Mouse (Mus musculus): Measurements from ENCODE around the gene Asap2. TPM values are rescaled to one million over a fixed set of nuclear protein-coding genes. Genes with fewer than 3 reads are reported as not detected.

The Asap2 gene
- polyA plus RNA-seq, 1 experiment from 2014 or later: 7.6 TPM

DNA sequence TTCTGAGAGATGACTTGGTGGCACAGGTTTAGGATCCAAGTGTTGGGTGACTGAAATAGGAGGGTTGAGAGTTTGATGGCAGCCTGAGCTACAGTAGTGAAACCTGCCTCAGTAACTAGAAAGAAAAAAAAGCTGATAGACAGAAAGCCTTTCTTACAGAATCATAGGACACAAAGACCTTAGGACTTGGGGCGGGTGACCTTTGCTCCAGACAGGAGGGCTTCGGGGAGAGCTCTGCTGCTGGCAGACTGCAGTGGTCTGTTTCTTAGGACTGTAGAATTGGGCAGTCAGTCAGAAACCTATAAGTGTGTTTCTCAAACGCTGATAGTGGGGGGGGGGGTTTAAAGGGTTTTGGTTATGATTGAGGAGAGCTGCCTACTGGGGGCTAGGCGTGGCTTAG is 315.5 kb downstream of the Asap2 start:
- Histone ChIP-seq H3K4me3 (ENCODE audit: control insufficient read depth in 1 of 2, insufficient read depth in 1 of 2, low read depth in 1 of 2, low read length in 2 of 2) (no peak overlapping the region), H3K9me3 (ENCODE audit: control insufficient read depth, low read length) (no peaks in the 10 kb centered on the region), H3K9ac (ENCODE audit: low read length) (no peak overlapping the region), H3K27ac (replicated peaks in 1 of 2; ENCODE audit: control insufficient read depth in 1 of 2, insufficient read depth in 1 of 2, low read depth in 2 of 2, low read length in 2 of 2) (no peak overlapping the region), H3K27me3 (ENCODE audit: control insufficient read depth, insufficient read depth, low read length) (no peaks in the 10 kb centered on the region), H3K4me1 (ENCODE audit: control insufficient read depth in 2 of 2, insufficient read depth in 2 of 2, low read length in 2 of 2) (no peaks in the 10 kb centered on the region), H3K4me2 (ENCODE audit: low read length) (no peak overlapping the region), H3K36me3 (ENCODE audit: control insufficient read depth, insufficient read depth, low read length) (peaks cover 97% of the 10 kb centered on the region)
- ATAC-seq (ENCODE audit: insufficient number of reproducible peaks, insufficient read depth, low FRiP score, low read depth): no peak
- WGBS: 91% methylated on average over 4 of the region's 4 CpGs

DNA sequence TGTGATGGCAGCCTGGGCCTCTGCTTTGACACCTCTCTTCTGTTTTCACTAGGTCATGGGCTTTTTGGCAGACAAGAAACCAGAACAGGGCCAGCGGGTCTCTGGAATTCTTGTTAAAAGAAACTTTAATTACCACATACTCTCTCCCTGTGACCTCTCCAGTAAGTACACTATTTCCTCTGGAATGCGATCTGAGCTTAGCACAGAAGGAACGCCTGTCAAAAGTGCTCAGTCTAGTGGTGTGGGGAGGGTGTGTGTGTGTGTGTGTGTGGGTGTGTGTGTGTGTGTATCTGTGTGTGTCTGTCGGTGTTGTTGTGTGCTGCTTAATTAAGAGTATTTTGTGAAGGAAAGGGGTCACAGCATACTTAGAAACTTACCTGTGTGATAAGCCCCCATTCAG is 316.5 kb downstream of the Asap2 start:
- WGBS: 87% methylated on average over 4 of the region's 4 CpGs
- peaks cover 100% of the 10 kb centered on the region for H3K36me3 ChIP-seq (ENCODE audit: control insufficient read depth, insufficient read depth, low read length)
- H3K9ac ChIP-seq (ENCODE audit: low read length): no peak overlapping the region
- H3K4me2 ChIP-seq (ENCODE audit: low read length): no peak overlapping the region
- no peaks in the 10 kb centered on the region for H3K9me3 ChIP-seq (ENCODE audit: control insufficient read depth, low read length)
- H3K4me3 ChIP-seq (ENCODE audit: control insufficient read depth in 1 of 2, insufficient read depth in 1 of 2, low read depth in 1 of 2, low read length in 2 of 2): no peak overlapping the region
- no peaks in the 10 kb centered on the region for H3K27me3 ChIP-seq (ENCODE audit: control insufficient read depth, insufficient read depth, low read length)
- no peak overlapping the region for H3K27ac ChIP-seq (replicated peaks in 1 of 2; ENCODE audit: control insufficient read depth in 1 of 2, insufficient read depth in 1 of 2, low read depth in 2 of 2, low read length in 2 of 2)
- H3K4me1 ChIP-seq (ENCODE audit: control insufficient read depth in 2 of 2, insufficient read depth in 2 of 2, low read length in 2 of 2): no peaks in the 10 kb centered on the region
- no peak for ATAC-seq (ENCODE audit: insufficient number of reproducible peaks, insufficient read depth, low FRiP score, low read depth)

DNA sequence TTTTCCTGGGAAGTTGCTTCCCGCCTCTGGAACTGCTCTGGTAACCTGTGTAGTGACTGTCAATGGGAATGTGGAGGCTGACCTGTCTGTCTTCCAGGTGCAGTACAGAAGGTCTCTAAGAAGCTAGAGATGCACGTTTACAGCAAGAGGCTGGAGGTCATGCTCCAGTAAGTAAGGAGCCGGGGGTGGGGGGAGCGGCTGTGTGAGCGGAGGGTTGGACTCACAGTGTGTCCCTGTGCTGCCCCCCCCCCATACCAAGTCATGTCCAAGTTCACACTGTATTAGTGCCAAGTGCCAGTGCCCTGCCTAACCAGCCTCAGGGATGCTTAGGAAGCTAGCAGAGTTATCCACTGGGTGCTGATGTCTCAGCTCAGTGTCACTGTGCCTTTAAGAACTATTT is 321.9 kb downstream of the Asap2 start:
- Histone ChIP-seq H3K36me3 (ENCODE audit: control insufficient read depth, insufficient read depth, low read length) (peaks cover 82% of the 10 kb centered on the region), H3K27me3 (ENCODE audit: control insufficient read depth, insufficient read depth, low read length) (no peaks in the 10 kb centered on the region), H3K27ac (replicated peaks in 1 of 2; ENCODE audit: control insufficient read depth in 1 of 2, insufficient read depth in 1 of 2, low read depth in 2 of 2, low read length in 2 of 2) (no peak overlapping the region), H3K9me3 (ENCODE audit: control insufficient read depth, low read length) (no peaks in the 10 kb centered on the region), H3K4me3 (ENCODE audit: control insufficient read depth in 1 of 2, insufficient read depth in 1 of 2, low read depth in 1 of 2, low read length in 2 of 2) (no peak overlapping the region), H3K4me2 (ENCODE audit: low read length) (no peak overlapping the region), H3K9ac (ENCODE audit: low read length) (no peak overlapping the region), H3K4me1 (ENCODE audit: control insufficient read depth in 2 of 2, insufficient read depth in 2 of 2, low read length in 2 of 2) (no peaks in the 10 kb centered on the region)
- 93% methylated on average over 5 of the region's 5 CpGs for WGBS
- no peak for ATAC-seq (ENCODE audit: insufficient number of reproducible peaks, insufficient read depth, low FRiP score, low read depth)

DNA sequence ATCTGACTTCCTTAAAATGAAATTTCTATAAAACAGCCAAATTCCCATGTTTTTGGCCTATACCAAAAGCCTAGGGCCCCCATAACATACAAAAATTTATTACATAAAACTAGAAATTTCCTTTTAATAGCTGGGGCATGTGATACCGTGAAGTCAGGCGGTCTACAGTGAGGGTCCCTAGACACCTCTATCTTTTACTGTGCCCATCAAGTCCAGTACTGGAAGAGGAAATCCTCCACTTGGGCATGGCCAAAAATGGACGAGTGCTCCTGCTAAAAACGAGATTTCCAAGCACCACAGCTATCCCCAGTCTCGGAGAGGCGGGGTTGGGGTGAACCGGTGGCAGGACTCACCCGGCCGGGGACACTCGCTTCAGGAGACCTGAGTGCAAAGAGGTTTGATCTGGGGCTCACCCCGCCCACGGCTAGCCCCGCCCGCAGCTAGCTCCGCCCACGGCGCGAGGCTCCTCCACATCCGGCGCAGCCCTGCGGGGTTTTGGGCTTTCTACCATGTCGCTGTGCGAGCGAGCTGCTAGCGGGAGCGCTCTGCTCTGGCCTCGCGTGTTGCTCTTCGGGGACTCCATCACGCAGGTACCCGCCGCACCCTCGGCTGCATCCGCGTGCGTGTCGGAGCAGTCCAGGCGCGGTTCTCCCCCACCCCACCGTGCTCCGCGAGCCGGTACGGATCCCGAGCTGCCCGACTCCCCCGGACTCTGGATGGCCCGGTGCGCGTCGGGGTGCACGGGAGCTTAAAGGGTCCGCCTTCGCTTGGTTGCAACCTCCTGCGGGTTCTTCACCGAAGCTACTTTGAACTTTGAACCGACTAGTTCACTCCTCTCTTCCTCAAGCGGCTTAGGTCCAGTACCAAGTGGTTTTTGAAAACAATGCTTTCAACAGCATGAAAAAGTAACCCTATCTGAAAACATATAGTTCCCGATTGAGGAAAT is 325.9 kb downstream of the Asap2 start, which contains the start of gene Iah1:
Gene Iah1, plus strand, starts transcription at position 467 of the 946 bp plus-strand sequence.
- H3K36me3 ChIP-seq (ENCODE audit: control insufficient read depth, insufficient read depth, low read length): peaks cover 62% of the 10 kb centered on the region
- H3K4me3 ChIP-seq (ENCODE audit: control insufficient read depth in 1 of 2, insufficient read depth in 1 of 2, low read depth in 1 of 2, low read length in 2 of 2): peak within 1 kb of the TSS; percentile 72 to 78
- H3K27ac ChIP-seq (replicated peaks in 1 of 2; ENCODE audit: control insufficient read depth in 1 of 2, insufficient read depth in 1 of 2, low read depth in 2 of 2, low read length in 2 of 2): peak within 1 kb of the TSS; percentile 51 to 54; a peak in 2 of 4 replicates
- H3K9me3 ChIP-seq (ENCODE audit: control insufficient read depth, low read length): no peaks in the 10 kb centered on the region
- H3K4me2 ChIP-seq (ENCODE audit: low read length): peak within 1 kb of the TSS; percentile 76
- WGBS: 2% methylated on average over 59 of the region's 59 CpGs
- peak; percentile 86 for ATAC-seq (ENCODE audit: insufficient number of reproducible peaks, insufficient read depth, low FRiP score, low read depth)
- no peaks in the 10 kb centered on the region for H3K27me3 ChIP-seq (ENCODE audit: control insufficient read depth, insufficient read depth, low read length)
- H3K9ac ChIP-seq (ENCODE audit: low read length): peak within 1 kb of the TSS; percentile 79
- no peaks in the 10 kb centered on the region for H3K4me1 ChIP-seq (ENCODE audit: control insufficient read depth in 2 of 2, insufficient read depth in 2 of 2, low read length in 2 of 2)

DNA sequence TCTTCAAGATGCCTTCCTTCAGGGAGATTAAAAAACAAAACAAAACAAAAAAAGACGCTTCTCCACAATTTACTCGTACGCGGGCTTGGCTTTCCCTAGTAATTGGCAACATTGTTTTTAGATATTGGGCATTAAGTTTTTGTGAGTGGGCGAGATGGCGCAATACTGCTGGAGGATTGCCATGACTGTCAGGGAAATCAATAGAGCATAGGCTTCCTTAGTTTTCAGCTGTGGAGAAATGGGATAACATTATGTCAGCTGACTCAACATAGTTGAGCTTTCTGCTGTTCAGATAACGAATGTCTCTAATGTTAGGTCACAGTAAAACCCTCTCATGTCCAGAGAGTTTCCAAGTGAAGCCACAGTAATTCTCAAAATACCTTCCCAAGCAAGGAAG is 326.6 kb downstream of the Asap2 start:
- Histone ChIP-seq H3K4me1 (ENCODE audit: control insufficient read depth in 2 of 2, insufficient read depth in 2 of 2, low read length in 2 of 2) (no peaks in the 10 kb centered on the region), H3K9ac (ENCODE audit: low read length) (peak overlapping the region; percentile 79), H3K27ac (replicated peaks in 1 of 2; ENCODE audit: control insufficient read depth in 1 of 2, insufficient read depth in 1 of 2, low read depth in 2 of 2, low read length in 2 of 2) (no peak overlapping the region; a peak in 1 of 4 replicates), H3K27me3 (ENCODE audit: control insufficient read depth, insufficient read depth, low read length) (no peaks in the 10 kb centered on the region), H3K4me2 (ENCODE audit: low read length) (peak overlapping the region; percentile 76), H3K36me3 (ENCODE audit: control insufficient read depth, insufficient read depth, low read length) (peaks cover 61% of the 10 kb centered on the region), H3K4me3 (ENCODE audit: control insufficient read depth in 1 of 2, insufficient read depth in 1 of 2, low read depth in 1 of 2, low read length in 2 of 2) (peak overlapping the region; percentile 72 to 78; a peak in 3 of 4 replicates), H3K9me3 (ENCODE audit: control insufficient read depth, low read length) (no peaks in the 10 kb centered on the region)
- WGBS: 25% methylated on average over 7 of the region's 7 CpGs
- ATAC-seq (ENCODE audit: insufficient number of reproducible peaks, insufficient read depth, low FRiP score, low read depth): no peak

DNA sequence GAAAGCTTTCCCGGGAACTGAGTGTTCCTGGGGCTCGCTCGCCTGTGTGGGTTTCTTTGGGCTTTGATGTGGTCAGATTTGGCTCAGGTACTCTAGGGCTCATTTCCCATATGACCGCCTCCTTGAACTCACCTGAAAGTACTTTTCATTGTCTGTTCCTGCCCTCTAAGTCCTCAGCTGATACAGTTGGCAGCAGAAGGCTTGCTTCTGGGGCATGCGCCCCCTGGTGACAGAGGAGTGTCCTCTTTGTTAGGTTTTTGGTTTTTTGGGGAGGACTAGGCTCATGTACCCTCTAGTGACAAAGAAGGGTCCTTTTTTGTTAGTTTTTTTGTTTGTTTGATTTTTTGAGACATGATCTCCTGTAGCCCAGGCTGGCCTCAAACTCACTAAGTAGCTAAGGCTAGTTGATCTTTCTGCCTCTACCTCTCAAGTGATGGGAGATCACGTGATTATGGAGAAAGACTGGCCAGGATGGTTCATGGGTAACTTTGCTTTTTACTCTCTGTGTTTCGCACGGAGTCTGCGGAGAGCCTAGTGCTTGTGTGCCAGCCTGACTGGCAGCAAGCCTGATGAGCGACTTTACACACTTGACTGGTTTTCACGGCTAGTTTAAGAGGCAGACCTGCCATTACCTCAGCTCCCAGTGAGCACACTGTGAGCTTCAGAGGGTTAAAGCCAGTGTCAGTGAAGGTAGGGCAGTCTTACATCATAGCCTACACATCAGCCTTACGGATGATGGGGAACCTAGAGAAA is 328.1 kb downstream of the Asap2 start:
- Histone ChIP-seq H3K36me3 (ENCODE audit: control insufficient read depth, insufficient read depth, low read length) (peaks cover 61% of the 10 kb centered on the region), H3K27ac (replicated peaks in 1 of 2; ENCODE audit: control insufficient read depth in 1 of 2, insufficient read depth in 1 of 2, low read depth in 2 of 2, low read length in 2 of 2) (no peak overlapping the region), H3K9me3 (ENCODE audit: control insufficient read depth, low read length) (no peaks in the 10 kb centered on the region), H3K4me3 (ENCODE audit: control insufficient read depth in 1 of 2, insufficient read depth in 1 of 2, low read depth in 1 of 2, low read length in 2 of 2) (no peak overlapping the region), H3K4me1 (ENCODE audit: control insufficient read depth in 2 of 2, insufficient read depth in 2 of 2, low read length in 2 of 2) (no peaks in the 10 kb centered on the region), H3K4me2 (ENCODE audit: low read length) (no peak overlapping the region), H3K9ac (ENCODE audit: low read length) (no peak overlapping the region), H3K27me3 (ENCODE audit: control insufficient read depth, insufficient read depth, low read length) (no peaks in the 10 kb centered on the region)
- WGBS: 84% methylated on average over 12 of the region's 12 CpGs
- ATAC-seq (ENCODE audit: insufficient number of reproducible peaks, insufficient read depth, low FRiP score, low read depth): no peak

Measured in heart, embryonic 14.5 days (tissue).